Mouse (Mus musculus): ENCODE data around the gene Amigo2. TPM values are rescaled to one million over a fixed set of nuclear protein-coding genes. Genes with fewer than 3 reads are reported as not detected.

Amigo2 gene
- polyA plus RNA-seq, 1 experiment from 2014 or later: 5.1 TPM

- no peak overlapping the region for H3K9ac ChIP-seq
- H3K9me3 ChIP-seq: no peaks in the 10 kb centered on the region
- H3K4me3 ChIP-seq: no peak overlapping the region
- WGBS: 75% methylated on average over 14 of the region's 14 CpGs
- no peaks in the 10 kb centered on the region for H3K36me3 ChIP-seq
- no peak overlapping the region for H3K27ac ChIP-seq
- no peak overlapping the region for H3K4me2 ChIP-seq
- H3K27me3 ChIP-seq: no peaks in the 10 kb centered on the region
- ATAC-seq (ENCODE audit: insufficient number of reproducible peaks, low FRiP score, low TSS enrichment, low read depth): no peak
- H3K4me1 ChIP-seq: no peaks in the 10 kb centered on the region
Observed at GRCm38 (mm10) chr15:97266236-97266845, 19.3 kb upstream of the Amigo2 start.

DNA sequence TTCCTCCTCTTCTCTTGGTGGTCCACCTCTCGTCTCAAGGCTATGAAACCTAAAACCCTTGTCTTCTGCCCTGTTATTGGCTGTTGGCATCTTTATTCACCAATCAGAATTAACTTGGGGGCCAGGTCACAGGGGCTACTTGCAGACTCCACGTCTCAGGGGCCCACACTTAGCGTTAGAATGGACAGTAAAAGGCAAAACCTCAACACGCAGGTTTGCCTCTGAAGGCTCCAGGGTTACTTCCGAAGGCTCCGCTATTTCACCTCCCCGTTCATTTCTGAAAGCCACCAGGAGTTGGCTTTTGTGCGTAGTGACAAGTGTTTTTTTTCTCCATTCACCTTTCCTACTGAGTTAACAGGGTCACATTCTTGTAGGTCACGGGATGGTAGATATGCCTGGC lies 15.2 kb upstream of the Amigo2 start:
- no peaks in the 10 kb centered on the region for H3K27me3 ChIP-seq
- no peaks in the 10 kb centered on the region for H3K36me3 ChIP-seq
- no peak for ATAC-seq (ENCODE audit: insufficient number of reproducible peaks, low FRiP score, low TSS enrichment, low read depth)
- H3K4me2 ChIP-seq: no peak overlapping the region
- no peak overlapping the region for H3K27ac ChIP-seq
- H3K4me3 ChIP-seq: no peak overlapping the region
- H3K9ac ChIP-seq: no peak overlapping the region
- no peaks in the 10 kb centered on the region for H3K9me3 ChIP-seq
- 68% methylated on average over 9 of the region's 9 CpGs for WGBS
- H3K4me1 ChIP-seq: peaks cover 8% of the 10 kb centered on the region

GRCm38 (mm10) chr15:97259968-97260597 lies 13.0 kb upstream of the Amigo2 start:
- H3K9me3 ChIP-seq: no peaks in the 10 kb centered on the region
- no peaks in the 10 kb centered on the region for H3K27me3 ChIP-seq
- H3K36me3 ChIP-seq: no peaks in the 10 kb centered on the region
- no peak overlapping the region for H3K4me2 ChIP-seq
- WGBS: 78% methylated on average over 11 of the region's 11 CpGs
- ATAC-seq (ENCODE audit: insufficient number of reproducible peaks, low FRiP score, low TSS enrichment, low read depth): no peak
- peaks cover 11% of the 10 kb centered on the region for H3K4me1 ChIP-seq
- H3K9ac ChIP-seq: no peak overlapping the region
- no peak overlapping the region for H3K4me3 ChIP-seq
- no peak overlapping the region for H3K27ac ChIP-seq

DNA sequence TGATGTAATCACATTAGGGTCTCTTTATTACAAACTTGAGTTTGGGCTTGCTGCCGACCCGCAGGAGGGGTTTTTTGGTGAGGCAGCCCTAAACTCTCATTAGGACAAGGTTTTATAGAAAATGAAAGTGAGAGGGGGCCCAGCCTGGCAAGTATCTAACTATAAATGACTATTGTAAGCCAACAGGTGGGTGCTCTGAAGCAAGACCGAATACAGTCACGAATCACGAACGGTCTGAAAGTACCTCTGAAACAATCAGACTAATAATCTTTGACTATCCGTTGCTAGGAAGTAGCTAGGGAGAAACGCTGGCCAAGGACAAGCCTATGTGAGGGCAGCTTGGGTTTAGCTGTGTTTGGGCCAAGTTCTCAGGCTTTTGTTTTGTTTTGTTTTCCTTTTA lies 12.2 kb upstream of the Amigo2 start:
- no peak overlapping the region for H3K9ac ChIP-seq
- no peaks in the 10 kb centered on the region for H3K27me3 ChIP-seq
- H3K36me3 ChIP-seq: no peaks in the 10 kb centered on the region
- ATAC-seq (ENCODE audit: insufficient number of reproducible peaks, low FRiP score, low TSS enrichment, low read depth): no peak
- no peak overlapping the region for H3K4me2 ChIP-seq
- H3K4me1 ChIP-seq: peaks cover 11% of the 10 kb centered on the region
- H3K4me3 ChIP-seq: no peak overlapping the region
- H3K9me3 ChIP-seq: no peaks in the 10 kb centered on the region
- H3K27ac ChIP-seq: no peak overlapping the region
- 61% methylated on average over 8 of the region's 8 CpGs for whole genome bisulfite sequencing

GRCm38 (mm10) chr15:97258483-97259230 lies 11.6 kb upstream of the Amigo2 start:
- Histone ChIP-seq H3K9me3 (no peaks in the 10 kb centered on the region), H3K4me2 (no peak overlapping the region), H3K27ac (0 out of 2 replicates have a peak overlapping the region, but pooled peaks have one; percentile 3), H3K9ac (no peak overlapping the region), H3K4me3 (no peak overlapping the region), H3K27me3 (no peaks in the 10 kb centered on the region), H3K4me1 (peaks cover 11% of the 10 kb centered on the region), H3K36me3 (no peaks in the 10 kb centered on the region)
- ATAC-seq (ENCODE audit: insufficient number of reproducible peaks, low FRiP score, low TSS enrichment, low read depth): no peak
- 63% methylated on average over 17 of the region's 17 CpGs for WGBS

GRCm38 (mm10) chr15:97257206-97257775 lies 10.2 kb upstream of the Amigo2 start:
- no peak for ATAC-seq (ENCODE audit: insufficient number of reproducible peaks, low FRiP score, low TSS enrichment, low read depth)
- H3K27ac ChIP-seq: no peak overlapping the region; the same call in 1 of the 2 replicates
- H3K4me1 ChIP-seq: peaks cover 11% of the 10 kb centered on the region
- no peaks in the 10 kb centered on the region for H3K9me3 ChIP-seq
- no peak overlapping the region; the same call in 1 of the 2 replicates for H3K4me2 ChIP-seq
- H3K36me3 ChIP-seq: no peaks in the 10 kb centered on the region
- 49% methylated on average over 8 of the region's 8 CpGs for WGBS
- H3K4me3 ChIP-seq: no peak overlapping the region
- H3K9ac ChIP-seq: no peak overlapping the region
- H3K27me3 ChIP-seq: no peaks in the 10 kb centered on the region

DNA sequence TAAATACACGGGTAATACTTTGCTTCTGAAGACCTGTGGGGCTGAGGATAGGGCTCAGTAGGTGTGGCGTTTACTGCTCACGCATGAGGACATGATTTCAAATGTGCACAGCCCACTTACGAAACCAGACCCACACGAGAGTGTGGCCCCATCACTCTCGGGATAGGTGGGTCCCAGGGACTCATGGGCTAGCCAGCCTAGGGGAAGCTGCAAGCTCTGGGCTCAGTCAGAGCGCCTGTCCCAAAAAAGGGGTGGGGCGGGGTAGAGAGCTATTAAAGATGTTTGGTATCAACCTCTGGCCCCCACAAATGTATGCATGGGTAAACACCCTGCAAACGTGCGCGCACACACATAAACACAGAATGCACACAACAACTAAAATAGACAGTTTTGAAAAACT lies 9.3 kb upstream of the Amigo2 start:
- ATAC-seq (ENCODE audit: insufficient number of reproducible peaks, low FRiP score, low TSS enrichment, low read depth): no peak
- Histone ChIP-seq H3K27ac (no peak overlapping the region), H3K36me3 (no peaks in the 10 kb centered on the region), H3K4me3 (no peak overlapping the region), H3K9me3 (no peaks in the 10 kb centered on the region), H3K27me3 (no peaks in the 10 kb centered on the region), H3K4me1 (peaks cover 11% of the 10 kb centered on the region), H3K9ac (no peak overlapping the region), H3K4me2 (no peak overlapping the region)
- 77% methylated on average over 11 of the region's 11 CpGs for WGBS

- Histone ChIP-seq H3K9ac (no peak overlapping the region), H3K36me3 (no peaks in the 10 kb centered on the region), H3K4me3 (no peak overlapping the region), H3K27me3 (no peaks in the 10 kb centered on the region), H3K4me1 (peaks cover 11% of the 10 kb centered on the region), H3K27ac (no peak overlapping the region), H3K4me2 (no peak overlapping the region), H3K9me3 (no peaks in the 10 kb centered on the region)
- ATAC-seq (ENCODE audit: insufficient number of reproducible peaks, low FRiP score, low TSS enrichment, low read depth): no peak
- 95% methylated on average over 3 of the region's 3 CpGs for WGBS
Observed at GRCm38 (mm10) chr15:97255800-97256199, 8.7 kb upstream of the Amigo2 start.

- 95% methylated on average over 4 of the region's 4 CpGs for WGBS
- H3K4me1 ChIP-seq: peaks cover 11% of the 10 kb centered on the region
- no peak for ATAC-seq (ENCODE audit: insufficient number of reproducible peaks, low FRiP score, low TSS enrichment, low read depth)
Observed at GRCm38 (mm10) chr15:97254375-97254774, 7.3 kb upstream of the Amigo2 start.

DNA sequence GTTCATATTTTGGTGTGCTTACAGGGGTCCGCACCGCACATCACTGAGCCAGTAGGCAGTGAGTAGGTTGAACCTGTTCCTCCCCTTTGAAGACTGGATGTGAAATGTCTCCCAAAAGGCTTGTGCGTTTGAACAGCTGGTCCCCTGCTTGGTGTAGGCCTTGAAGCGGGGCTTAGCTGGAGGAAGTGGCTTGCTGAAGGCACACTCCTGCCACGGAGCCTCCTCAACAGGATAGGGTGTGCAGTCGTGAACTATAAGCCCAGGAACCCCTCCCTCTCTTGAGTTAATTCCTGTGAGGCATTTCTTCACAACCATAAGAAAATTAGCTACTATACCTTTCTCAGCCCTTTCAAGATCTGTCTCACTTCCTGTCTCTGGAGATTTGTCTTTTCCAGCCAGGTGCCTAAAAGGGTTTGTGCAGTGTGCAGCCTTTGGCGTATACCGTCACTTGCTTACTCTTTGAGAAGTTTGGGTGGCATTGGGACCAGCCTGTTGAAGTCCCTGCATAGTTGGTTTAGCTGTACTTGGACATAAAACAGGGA lies 5.5 kb upstream of the Amigo2 start:
- H3K27ac ChIP-seq: no peak overlapping the region
- 75% methylated on average over 8 of the region's 8 CpGs for WGBS

More at GRCm38 (mm10) chr15:97254375-97254774, 7.3 kb upstream of the Amigo2 start:
- H3K9ac ChIP-seq: no peak overlapping the region
- no peak overlapping the region for H3K4me3 ChIP-seq
- H3K4me2 ChIP-seq: no peak overlapping the region
- H3K9me3 ChIP-seq: no peaks in the 10 kb centered on the region
- no peak overlapping the region for H3K27ac ChIP-seq
- no peaks in the 10 kb centered on the region for H3K27me3 ChIP-seq
- H3K36me3 ChIP-seq: no peaks in the 10 kb centered on the region

DNA sequence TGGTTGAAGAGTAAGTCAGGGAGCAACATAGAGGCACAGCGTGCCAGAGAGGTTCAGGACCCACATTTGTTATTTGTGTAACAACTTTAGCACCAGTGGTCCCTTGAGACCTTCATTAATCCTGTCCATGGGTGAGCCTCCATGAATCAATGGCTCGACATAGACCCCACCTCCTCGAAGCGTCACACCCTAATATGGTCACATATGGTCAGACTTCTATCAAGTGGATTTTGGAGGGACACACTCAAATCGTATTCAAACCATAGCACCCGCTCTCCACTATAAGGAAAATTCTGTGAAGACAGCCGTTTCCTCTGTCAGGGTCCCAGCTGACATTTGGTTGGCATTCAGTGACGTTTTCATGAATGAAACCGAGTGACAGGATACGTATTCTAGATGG lies 2.2 kb upstream of the Amigo2 start:
- peaks cover 10% of the 10 kb centered on the region for H3K4me1 ChIP-seq
- peaks cover 14% of the 10 kb centered on the region; the same call in 1 of the 2 replicates for H3K27me3 ChIP-seq
- no peaks in the 10 kb centered on the region for H3K36me3 ChIP-seq
- WGBS: 96% methylated on average over 10 of the region's 10 CpGs
- ATAC-seq (ENCODE audit: insufficient number of reproducible peaks, low FRiP score, low TSS enrichment, low read depth): no peak
- H3K4me3 ChIP-seq: no peak overlapping the region
- no peak overlapping the region for H3K27ac ChIP-seq
- H3K4me2 ChIP-seq: no peak overlapping the region
- H3K9ac ChIP-seq: no peak overlapping the region
- H3K9me3 ChIP-seq: no peaks in the 10 kb centered on the region

More for the DNA sequence above, 5.5 kb upstream of the Amigo2 start:
- ATAC-seq (ENCODE audit: insufficient number of reproducible peaks, low FRiP score, low TSS enrichment, low read depth): no peak
- Histone ChIP-seq H3K4me3 (no peak overlapping the region), H3K4me2 (no peak overlapping the region), H3K9me3 (no peaks in the 10 kb centered on the region), H3K27me3 (no peaks in the 10 kb centered on the region), H3K4me1 (peaks cover 9% of the 10 kb centered on the region), H3K36me3 (no peaks in the 10 kb centered on the region), H3K9ac (no peak overlapping the region)
